Mouse (Mus musculus): ENCODE results near the gene Fam151a. TPM values are rescaled to one million over a fixed set of nuclear protein-coding genes. Genes with fewer than 3 reads are reported as not detected.
"Not testable (repeated sequence)": the region's sequence is repeated elsewhere in the genome, so short reads cannot be mapped to it uniquely, and the experiment has no call there.

The Fam151a gene
- polyA plus RNA-seq, 1 experiment from 2014 or later: not detected

- not testable (repeated sequence) for DNase-seq (ENCODE audit: low spot score); H3K36me3 ChIP-seq; H3K27ac ChIP-seq (replicated peaks); H3K4me3 ChIP-seq; H3K27me3 ChIP-seq (ENCODE audit: low read depth, poor library complexity, severe bottlenecking); H3K9me3 ChIP-seq (replicated peaks); H3K4me1 ChIP-seq
- 77% methylated on average over 1 of the region's 1 CpGs for WGBS
Measured at GRCm38 (mm10) chr4:106736884-106737283, 3.2 kb downstream of the Fam151a start.

GRCm38 (mm10) chr4:106737904-106738303, 4.2 kb downstream of the Fam151a start:
- DNase-seq (ENCODE audit: low spot score): no peak
- WGBS: 87% methylated on average over 3 of the region's 3 CpGs
- H3K27me3 ChIP-seq (ENCODE audit: low read depth, poor library complexity, severe bottlenecking): no peaks in the 10 kb centered on the region
- no peaks in the 10 kb centered on the region for H3K9me3 ChIP-seq (replicated peaks)
- no peak overlapping the region for H3K27ac ChIP-seq (replicated peaks)
- no peaks in the 10 kb centered on the region for H3K4me1 ChIP-seq
- H3K4me3 ChIP-seq: no peak overlapping the region
- no peaks in the 10 kb centered on the region for H3K36me3 ChIP-seq

GRCm38 (mm10) chr4:106745862-106746261, 12.2 kb downstream of the Fam151a start:
- H3K27me3 ChIP-seq (ENCODE audit: low read depth, poor library complexity, severe bottlenecking): no peaks in the 10 kb centered on the region
- WGBS: 83% methylated on average over 7 of the region's 7 CpGs
- no peak overlapping the region for H3K4me3 ChIP-seq
- DNase-seq (ENCODE audit: low spot score): no peak
- H3K9me3 ChIP-seq (replicated peaks): no peaks in the 10 kb centered on the region
- no peaks in the 10 kb centered on the region for H3K36me3 ChIP-seq
- H3K4me1 ChIP-seq: peaks cover 28% of the 10 kb centered on the region
- 0 out of 2 replicates have a peak overlapping the region, but pooled peaks have one; percentile 11 for H3K27ac ChIP-seq (replicated peaks)

- Histone ChIP-seq H3K27me3 (ENCODE audit: low read depth, poor library complexity, severe bottlenecking) (no peaks in the 10 kb centered on the region), H3K4me1 (peaks cover 28% of the 10 kb centered on the region), H3K9me3 (replicated peaks) (no peaks in the 10 kb centered on the region), H3K4me3 (no peak overlapping the region), H3K36me3 (no peaks in the 10 kb centered on the region), H3K27ac (replicated peaks) (peak overlapping the region; percentile 34; the same call in 1 of the 2 replicates)
- no peak for DNase-seq (ENCODE audit: low spot score)
- 94% methylated on average over 1 of the region's 1 CpGs for WGBS
Measured at GRCm38 (mm10) chr4:106747001-106747580, 13.4 kb downstream of the Fam151a start.

- Histone ChIP-seq H3K9me3 (replicated peaks) (no peaks in the 10 kb centered on the region), H3K27ac (replicated peaks) (peak overlapping the region; percentile 83), H3K4me3 (peak overlapping the region; percentile 26), H3K36me3 (no peaks in the 10 kb centered on the region), H3K4me1 (peaks cover 28% of the 10 kb centered on the region), H3K27me3 (ENCODE audit: low read depth, poor library complexity, severe bottlenecking) (no peaks in the 10 kb centered on the region)
- peak; percentile 82 for DNase-seq (ENCODE audit: low spot score)
- 3% methylated on average over 7 of the region's 7 CpGs for WGBS
Measured at GRCm38 (mm10) chr4:106749699-106750098, 16.0 kb downstream of the Fam151a start.

- no peaks in the 10 kb centered on the region for H3K9me3 ChIP-seq (replicated peaks)
- H3K27me3 ChIP-seq (ENCODE audit: low read depth, poor library complexity, severe bottlenecking): no peaks in the 10 kb centered on the region
- H3K4me1 ChIP-seq: peaks cover 26% of the 10 kb centered on the region
- no peak overlapping the region for H3K27ac ChIP-seq (replicated peaks)
- H3K36me3 ChIP-seq: no peaks in the 10 kb centered on the region
- DNase-seq (ENCODE audit: low spot score): no peak
- no peak overlapping the region for H3K4me3 ChIP-seq
- WGBS: 89% methylated on average over 6 of the region's 6 CpGs
Measured at GRCm38 (mm10) chr4:106751726-106752125, 18.0 kb downstream of the Fam151a start.

- no peaks in the 10 kb centered on the region for H3K9me3 ChIP-seq (replicated peaks)
Measured at GRCm38 (mm10) chr4:106764166-106764565, 30.5 kb downstream of the Fam151a start.

GRCm38 (mm10) chr4:106769306-106769705, 35.6 kb downstream of the Fam151a start:
- WGBS: 81% methylated on average over 2 of the region's 2 CpGs
- no peaks in the 10 kb centered on the region for H3K36me3 ChIP-seq
- no peaks in the 10 kb centered on the region for H3K27me3 ChIP-seq (ENCODE audit: low read depth, poor library complexity, severe bottlenecking)
- 0 out of 2 replicates have a peak overlapping the region, but pooled peaks have one; percentile 28 for H3K27ac ChIP-seq (replicated peaks)
- peaks cover 3% of the 10 kb centered on the region for H3K4me1 ChIP-seq
- DNase-seq (ENCODE audit: low spot score): no peak
- H3K9me3 ChIP-seq (replicated peaks): no peaks in the 10 kb centered on the region
- H3K4me3 ChIP-seq: no peak overlapping the region

More at GRCm38 (mm10) chr4:106764166-106764565, 30.5 kb downstream of the Fam151a start:
- H3K4me1 ChIP-seq: peaks cover 18% of the 10 kb centered on the region
- DNase-seq (ENCODE audit: low spot score): no peak
- H3K27ac ChIP-seq (replicated peaks): peak overlapping the region; percentile 74
- 67% methylated on average over 7 of the region's 7 CpGs for WGBS
- H3K4me3 ChIP-seq: no peak overlapping the region
- no peaks in the 10 kb centered on the region for H3K36me3 ChIP-seq
- no peaks in the 10 kb centered on the region for H3K27me3 ChIP-seq (ENCODE audit: low read depth, poor library complexity, severe bottlenecking)

GRCm38 (mm10) chr4:106772558-106772957, 38.9 kb downstream of the Fam151a start:
- Histone ChIP-seq H3K27me3 (ENCODE audit: low read depth, poor library complexity, severe bottlenecking) (no peaks in the 10 kb centered on the region), H3K36me3 (no peaks in the 10 kb centered on the region), H3K9me3 (replicated peaks) (no peaks in the 10 kb centered on the region), H3K4me1 (peaks cover 15% of the 10 kb centered on the region), H3K27ac (replicated peaks) (no peak overlapping the region), H3K4me3 (no peak overlapping the region)
- no peak for DNase-seq (ENCODE audit: low spot score)
- 93% methylated on average over 1 of the region's 1 CpGs for WGBS

- H3K27ac ChIP-seq (replicated peaks); H3K36me3 ChIP-seq; H3K27me3 ChIP-seq (ENCODE audit: low read depth, poor library complexity, severe bottlenecking); H3K9me3 ChIP-seq (replicated peaks); H3K4me3 ChIP-seq; DNase-seq (ENCODE audit: low spot score): not testable (repeated sequence)
- 90% methylated on average over 6 of the region's 6 CpGs for WGBS
- peaks cover 47% of the 10 kb centered on the region for H3K4me1 ChIP-seq
Measured at GRCm38 (mm10) chr4:106775767-106776166, 42.1 kb downstream of the Fam151a start.

GRCm38 (mm10) chr4:106776998-106777397, 43.3 kb downstream of the Fam151a start:
- no peak overlapping the region for H3K4me3 ChIP-seq
- H3K4me1 ChIP-seq: peaks cover 55% of the 10 kb centered on the region
- H3K27ac ChIP-seq (replicated peaks): peak overlapping the region; percentile 50; the same call in 1 of the 2 replicates
- no peaks in the 10 kb centered on the region for H3K9me3 ChIP-seq (replicated peaks)
- DNase-seq (ENCODE audit: low spot score): peak; percentile 64
- no peaks in the 10 kb centered on the region; the same call in 1 of the 2 replicates for H3K27me3 ChIP-seq (ENCODE audit: low read depth, poor library complexity, severe bottlenecking)
- 43% methylated on average over 3 of the region's 3 CpGs for WGBS
- H3K36me3 ChIP-seq: no peaks in the 10 kb centered on the region

- peaks cover 56% of the 10 kb centered on the region for H3K4me1 ChIP-seq
- H3K27me3 ChIP-seq (ENCODE audit: low read depth, poor library complexity, severe bottlenecking): no peaks in the 10 kb centered on the region; the same call in 1 of the 2 replicates
- WGBS: 45% methylated on average over 5 of the region's 5 CpGs
Measured at GRCm38 (mm10) chr4:106778116-106778788, 44.6 kb downstream of the Fam151a start.

GRCm38 (mm10) chr4:106780045-106780444, 46.4 kb downstream of the Fam151a start:
- H3K27ac ChIP-seq (replicated peaks): peak overlapping the region; percentile 70
- 9% methylated on average over 3 of the region's 3 CpGs for WGBS
- peaks cover 74% of the 10 kb centered on the region for H3K4me1 ChIP-seq
- peak; percentile 71 for DNase-seq (ENCODE audit: low spot score)
- peaks cover 5% of the 10 kb centered on the region for H3K27me3 ChIP-seq (ENCODE audit: low read depth, poor library complexity, severe bottlenecking)
- H3K36me3 ChIP-seq: no peaks in the 10 kb centered on the region
- H3K4me3 ChIP-seq: no peak overlapping the region; the same call in 1 of the 2 replicates
- H3K9me3 ChIP-seq (replicated peaks): no peaks in the 10 kb centered on the region

More at GRCm38 (mm10) chr4:106778116-106778788, 44.6 kb downstream of the Fam151a start:
- H3K36me3 ChIP-seq: no peaks in the 10 kb centered on the region
- H3K9me3 ChIP-seq (replicated peaks): no peaks in the 10 kb centered on the region
- no peak overlapping the region for H3K4me3 ChIP-seq
- DNase-seq (ENCODE audit: low spot score): peak; percentile 69
- peak overlapping the region; percentile 70 for H3K27ac ChIP-seq (replicated peaks)
